Mouse (Mus musculus) CH12.LX (cell line): ENCODE results near the gene Ablim2.
A peak's percentile ranks its signal among the peaks of the same experiment; 100 is the strongest.

ENCODE experiments used
- CTCF ChIP-seq, 2 experiments: IDR thresholded peaks in 1 of 2; conservative IDR thresholded peaks in 1 of 2; 2 replicates each; pipeline ENCODE4 v1.5.1; 2011 to 2012; ENCODE audit warnings: low read depth in 2 of 2, low read length in 2 of 2, improper control_type of control experiment in 1 of 2, inconsistent platforms in 1 of 2, mild to moderate bottlenecking in 1 of 2, moderate library complexity in 1 of 2
- E2F4 ChIP-seq: IDR thresholded peaks from 2 replicates; pipeline ENCODE4 v1.6.1; 2011; ENCODE audit warnings: low read depth, low read length, improper control_type of control experiment; ENCODE audit not compliant: insufficient replicate concordance
- EP300 ChIP-seq: IDR thresholded peaks from 2 replicates; pipeline ENCODE4 v1.6.1; 2011; ENCODE audit warnings: low read length, improper control_type of control experiment
- GABPA ChIP-seq: IDR thresholded peaks from 2 replicates; pipeline ENCODE4 v1.6.1; 2012; ENCODE audit warnings: low read depth, low read length, improper control_type of control experiment, inconsistent platforms; ENCODE audit not compliant: insufficient replicate concordance
- MEF2A ChIP-seq: IDR thresholded peaks from 2 replicates; pipeline ENCODE4 v1.6.1; 2014; ENCODE audit warnings: low read depth, mild to moderate bottlenecking, inconsistent platforms, low read length, improper control_type of control experiment, borderline replicate concordance
- POLR2A ChIP-seq: IDR thresholded peaks from 2 replicates; pipeline ENCODE4 v1.6.1; 2011; ENCODE audit warnings: low read depth, mild to moderate bottlenecking, improper control_type of control experiment, low read length
- POLR2AphosphoS2 ChIP-seq: IDR thresholded peaks from 2 replicates; pipeline ENCODE4 v1.6.1; 2011; ENCODE audit warnings: low read depth, low read length, improper control_type of control experiment
- SIN3A ChIP-seq: IDR thresholded peaks from 2 replicates; pipeline ENCODE4 v1.6.1; 2012; ENCODE audit warnings: low read length, improper control_type of control experiment, inconsistent platforms
- TBP ChIP-seq: conservative IDR thresholded peaks from 2 replicates; pipeline ENCODE4 v1.6.1; 2011; ENCODE audit warnings: low read depth, low read length, improper control_type of control experiment
- UBTF ChIP-seq: IDR thresholded peaks from 2 replicates; pipeline ENCODE4 v1.6.1; 2012; ENCODE audit warnings: low read depth, mild to moderate bottlenecking, inconsistent platforms, low read length, improper control_type of control experiment, moderate library complexity
- ZNF384 ChIP-seq: IDR thresholded peaks from 2 replicates; pipeline ENCODE4 v1.6.1; 2012; ENCODE audit warnings: low read depth, low read length, improper control_type of control experiment, inconsistent platforms

DNA sequence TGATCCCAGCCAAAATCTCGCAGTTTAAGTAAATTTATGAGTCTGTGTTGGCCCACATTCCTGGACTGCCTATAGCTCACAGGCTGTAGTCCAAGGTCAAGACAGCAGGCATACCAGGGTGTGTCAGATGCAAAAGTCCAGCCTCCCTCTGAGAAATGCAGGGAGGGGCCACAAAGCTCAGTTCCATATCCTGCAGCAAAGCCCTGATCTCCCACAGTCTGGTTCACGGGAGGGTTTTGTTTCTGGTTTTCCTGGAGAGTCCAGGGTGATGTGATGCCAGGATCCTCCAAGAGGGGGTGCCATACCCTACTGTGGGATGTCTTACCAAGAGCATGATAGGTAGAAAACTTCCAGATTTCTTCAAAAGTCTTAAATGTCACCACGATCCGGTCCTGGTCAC lies 39.7 kb upstream of the Ablim2 start:
- no peak for TF ChIP-seq EP300
- no peak for TF ChIP-seq POLR2A
- no peak for TF ChIP-seq TBP
- no peak for TF ChIP-seq POLR2AphosphoS2
- TF ChIP-seq SIN3A = no peak
- peak; percentile 52 to 66; a peak in 3 of 4 replicates for TF ChIP-seq CTCF (conservative IDR thresholded peaks at IDR 0.05 in 1 of 2, IDR thresholded peaks at IDR 0.05 in 1 of 2; ENCODE audit: low read depth in 2 of 2, low read length in 2 of 2)
- no peak for TF ChIP-seq GABPA
- no peak for TF ChIP-seq MEF2A
- no peak for TF ChIP-seq E2F4
- TF ChIP-seq ZNF384 = no peak
- TF ChIP-seq UBTF = no peak
